Mouse (Mus musculus) olfactory bulb, adult 2 months (tissue): ENCODE measurements around the gene Xylt2. TPM values are rescaled to one million over a fixed set of nuclear protein-coding genes. Genes with fewer than 3 reads are reported as not detected.

Source experiments
- H3K27ac ChIP-seq: fragments of 200-500 bp; 2 replicates; pipeline ENCODE4 v1.5.1; 2012; ENCODE audit warnings: low read depth, low read length; ENCODE audit not compliant: insufficient read depth
- H3K4me1 ChIP-seq: fragments of 200-500 bp; 2 replicates; pipeline ENCODE4 v1.6.1; 2012; ENCODE audit warnings: low read length; ENCODE audit not compliant: control insufficient read depth, insufficient read depth
- H3K4me3 ChIP-seq: fragments of 200-500 bp; 2 replicates; pipeline ENCODE4 v1.5.1; 2012; ENCODE audit warnings: mild to moderate bottlenecking, low read depth, low read length, moderate library complexity; ENCODE audit not compliant: insufficient read depth
- CTCF ChIP-seq: fragments of 200-500 bp; IDR thresholded peaks from 2 replicates; pipeline ENCODE4 v1.5.1; 2012; ENCODE audit warnings: low read depth, mild to moderate bottlenecking, low read length, moderate library complexity; ENCODE audit not compliant: insufficient read depth
- POLR2A ChIP-seq: fragments of 200-500 bp; IDR thresholded peaks from 2 replicates; pipeline ENCODE4 v1.6.1; 2012; ENCODE audit warnings: mild to moderate bottlenecking, low read depth, low read length, moderate library complexity; ENCODE audit not compliant: insufficient read depth
- WGBS: fragments of 180-500 bp; shearing (Covaris S2); methylation state at CpG from one replicate; pipeline ENCODE4 v1.1.7; 2018; 5-methylcytosine and 5-hydroxymethylcytosine counted together
- polyA plus RNA-seq: library from polyadenylated mRNA; stranded (reverse); fragments of >200 nt; gene quantifications from 2 replicates; pipeline ENCODE4 v1.2.4, GENCODE M21; 2012; ENCODE audit warnings: low replicate concordance; ENCODE audit not compliant: missing spikeins, insufficient read depth, insufficient read length

Gene Xylt2
- polyA plus RNA-seq, 1 experiment = not detected

- no peak overlapping the region for H3K4me3 ChIP-seq
- H3K4me1 ChIP-seq = no peaks in the 10 kb centered on the region
- WGBS = 95% methylated on average over 4 of the region's 4 CpGs
- H3K27ac ChIP-seq = no peak overlapping the region
- TF ChIP-seq POLR2A (no peak), CTCF (no peak)
These were observed 30.9 kb downstream of the Xylt2 start for GRCm38 (mm10) chr11:94646457-94646856.

GRCm38 (mm10) chr11:94644461-94645219 lies 32.7 kb downstream of the Xylt2 start:
- Histone ChIP-seq H3K4me3 (no peak overlapping the region), H3K27ac (no peak overlapping the region), H3K4me1 (no peaks in the 10 kb centered on the region)
- TF ChIP-seq CTCF (no peak), POLR2A (no peak)
- 73% methylated on average over 8 of the region's 8 CpGs for WGBS

- Histone ChIP-seq H3K4me3 (no peak overlapping the region), H3K27ac (no peak overlapping the region), H3K4me1 (peaks cover 10% of the 10 kb centered on the region)
- TF ChIP-seq POLR2A = no peak
- no peak for TF ChIP-seq CTCF
- 84% methylated on average over 5 of the region's 5 CpGs for WGBS
These were observed 42.9 kb downstream of the Xylt2 start for GRCm38 (mm10) chr11:94634431-94634830.

- TF ChIP-seq CTCF (no peak), POLR2A (no peak)
- Histone ChIP-seq H3K27ac (no peak overlapping the region), H3K4me1 (peaks cover 10% of the 10 kb centered on the region), H3K4me3 (no peak overlapping the region)
- 81% methylated on average over 8 of the region's 8 CpGs for WGBS
These were observed 44.3 kb downstream of the Xylt2 start for GRCm38 (mm10) chr11:94632988-94633387.

- Histone ChIP-seq H3K27ac (no peak overlapping the region), H3K4me3 (no peak overlapping the region), H3K4me1 (peaks cover 10% of the 10 kb centered on the region)
- WGBS = 93% methylated on average over 5 of the region's 5 CpGs
- TF ChIP-seq CTCF = no peak
- TF ChIP-seq POLR2A = no peak
These were observed 45.3 kb downstream of the Xylt2 start for GRCm38 (mm10) chr11:94631969-94632368.

GRCm38 (mm10) chr11:94630199-94631011 lies 46.9 kb downstream of the Xylt2 start:
- WGBS = 4% methylated on average over 26 of the region's 26 CpGs
- H3K4me1 ChIP-seq = peaks cover 10% of the 10 kb centered on the region
- peak overlapping the region; percentile 69 for H3K4me3 ChIP-seq
- H3K27ac ChIP-seq = no peak overlapping the region
- TF ChIP-seq CTCF (no peak), POLR2A (no peak)

- Histone ChIP-seq H3K27ac (no peak overlapping the region), H3K4me1 (peaks cover 10% of the 10 kb centered on the region), H3K4me3 (peak overlapping the region; percentile 69)
- TF ChIP-seq CTCF (no peak), POLR2A (no peak)
- under 1% methylated on average over 28 of the region's 28 CpGs for WGBS
These were observed 47.5 kb downstream of the Xylt2 start for GRCm38 (mm10) chr11:94629884-94630198.

- peak within 1 kb of the TSS; percentile 69 for H3K4me3 ChIP-seq
- peaks cover 10% of the 10 kb centered on the region for H3K4me1 ChIP-seq
- TF ChIP-seq CTCF (peak; percentile 89), POLR2A (peak; percentile 60)
- H3K27ac ChIP-seq = no peak within 1 kb of the TSS
- 5% methylated on average over 41 of the region's 41 CpGs for WGBS
These were observed 48.0 kb downstream of the Xylt2 start, which contains the start of gene Lrrc59 for GRCm38 (mm10) chr11:94629199-94629883. Gene Lrrc59 (plus strand): TSS chr11:94629767.

- TF ChIP-seq POLR2A = no peak
- no peak for TF ChIP-seq CTCF
- Histone ChIP-seq H3K4me3 (no peak overlapping the region), H3K27ac (no peak overlapping the region), H3K4me1 (no peaks in the 10 kb centered on the region)
- 83% methylated on average over 2 of the region's 2 CpGs for WGBS
These were observed 55.2 kb downstream of the Xylt2 start for GRCm38 (mm10) chr11:94622162-94622561.
